Mouse (Mus musculus) forebrain, embryonic 15.5 days (tissue): Measurements from ENCODE around the gene Bod1l. TPM values are rescaled to one million over a fixed set of nuclear protein-coding genes. Genes with fewer than 3 reads are reported as not detected.

Experiments
- ATAC-seq: fragments of 200-750 bp; cut with Nextera tagmentation; replicated peaks from 2 replicates; pipeline ENCODE4 v1.8.0; 2017; ENCODE audit warnings: mild to moderate bottlenecking, moderate TSS enrichment, moderate library complexity
- H3K27ac ChIP-seq: fragments of 300-500 bp; sonication (generic); replicated peaks from 2 replicates; pipeline ENCODE4 v1.5.1; 2015; ENCODE audit warnings: mild to moderate bottlenecking, inconsistent platforms
- H3K27me3 ChIP-seq: fragments of 300-500 bp; sonication (generic); 2 replicates; pipeline ENCODE4 v1.6.1; 2015; ENCODE audit warnings: inconsistent platforms
- H3K36me3 ChIP-seq: fragments of 300-500 bp; sonication (generic); 2 replicates; pipeline ENCODE4 v1.6.1; 2015; ENCODE audit warnings: mild to moderate bottlenecking, inconsistent platforms
- H3K4me1 ChIP-seq: fragments of 300-500 bp; sonication (generic); 2 replicates; pipeline ENCODE4 v1.6.1; 2015; ENCODE audit warnings: inconsistent platforms
- H3K4me2 ChIP-seq: fragments of 300-500 bp; sonication (generic); replicated peaks from 2 replicates; pipeline ENCODE4 v1.6.1; 2015; ENCODE audit warnings: mild to moderate bottlenecking, inconsistent platforms
- H3K4me3 ChIP-seq: fragments of 300-500 bp; sonication (generic); 2 replicates; pipeline ENCODE4 v1.5.1; 2015; ENCODE audit warnings: mild to moderate bottlenecking, inconsistent platforms
- H3K9ac ChIP-seq: fragments of 300-500 bp; sonication (generic); replicated peaks from 2 replicates; pipeline ENCODE4 v1.6.1; 2015; ENCODE audit warnings: mild to moderate bottlenecking, inconsistent platforms
- H3K9me3 ChIP-seq: fragments of 300-500 bp; sonication (generic); 2 replicates; pipeline ENCODE4 v1.6.1; 2016; ENCODE audit warnings: inconsistent platforms
- WGBS: fragments of 180-500 bp; shearing (Covaris S2); methylation state at CpG from one replicate; pipeline ENCODE4 v1.1.7; 2015; ENCODE audit warnings: mixed read lengths; 5-methylcytosine and 5-hydroxymethylcytosine counted together
- polyA plus RNA-seq: library from polyadenylated mRNA; unstranded; fragments of >200 nt; fragmentation: Nextera tagmentation; extraction: Ambion mirVana; gene quantifications from 2 replicates; pipeline ENCODE4 v1.2.1, GENCODE M21; 2015

Bod1l gene
- polyA plus RNA-seq, 1 experiment from 2014 or later, result 31.2 TPM

- Histone ChIP-seq H3K27ac (no peak overlapping the region), H3K9me3 (no peaks in the 10 kb centered on the region), H3K4me3 (no peak overlapping the region), H3K4me1 (no peaks in the 10 kb centered on the region), H3K27me3 (no peaks in the 10 kb centered on the region), H3K36me3 (peaks cover 74% of the 10 kb centered on the region), H3K4me2 (no peak overlapping the region), H3K9ac (no peak overlapping the region)
- ATAC-seq, result no peak
- WGBS, result 91% methylated on average over 2 of the region's 2 CpGs
Observed at GRCm38 (mm10) chr5:41790517-41790916, 53.6 kb downstream of the Bod1l start.

GRCm38 (mm10) chr5:41788877-41789276, 55.2 kb downstream of the Bod1l start:
- no peaks in the 10 kb centered on the region for H3K27me3 ChIP-seq
- ATAC-seq, result no peak

GRCm38 (mm10) chr5:41781890-41782289, 62.2 kb downstream of the Bod1l start:
- Histone ChIP-seq H3K27ac (no peak overlapping the region), H3K36me3 (peaks cover 24% of the 10 kb centered on the region), H3K4me1 (no peaks in the 10 kb centered on the region), H3K4me3 (no peak overlapping the region), H3K9ac (no peak overlapping the region), H3K9me3 (no peaks in the 10 kb centered on the region), H3K27me3 (no peaks in the 10 kb centered on the region), H3K4me2 (no peak overlapping the region)
- WGBS, result 93% methylated on average over 5 of the region's 5 CpGs
- ATAC-seq, result peak; percentile 16; the same call in 1 of the 2 replicates

More at GRCm38 (mm10) chr5:41788877-41789276, 55.2 kb downstream of the Bod1l start:
- WGBS, result 77% methylated on average over 6 of the region's 6 CpGs
- Histone ChIP-seq H3K9me3 (no peaks in the 10 kb centered on the region), H3K4me1 (no peaks in the 10 kb centered on the region), H3K36me3 (peaks cover 70% of the 10 kb centered on the region), H3K27ac (no peak overlapping the region), H3K9ac (no peak overlapping the region), H3K4me3 (no peak overlapping the region), H3K4me2 (no peak overlapping the region)

- no peak for ATAC-seq
- 65% methylated on average over 3 of the region's 3 CpGs for WGBS
- no peak overlapping the region for H3K9ac ChIP-seq
Observed at GRCm38 (mm10) chr5:41780026-41780425, 64.1 kb downstream of the Bod1l start.

GRCm38 (mm10) chr5:41775728-41776127, 68.4 kb downstream of the Bod1l start:
- Histone ChIP-seq H3K9ac (no peak overlapping the region), H3K9me3 (no peaks in the 10 kb centered on the region), H3K27me3 (no peaks in the 10 kb centered on the region), H3K36me3 (no peaks in the 10 kb centered on the region), H3K27ac (no peak overlapping the region), H3K4me2 (no peak overlapping the region), H3K4me3 (no peak overlapping the region), H3K4me1 (no peaks in the 10 kb centered on the region)
- ATAC-seq, result no peak
- 82% methylated on average over 6 of the region's 6 CpGs for WGBS

More at GRCm38 (mm10) chr5:41780026-41780425, 64.1 kb downstream of the Bod1l start:
- Histone ChIP-seq H3K27ac (no peak overlapping the region), H3K4me3 (no peak overlapping the region), H3K9me3 (no peaks in the 10 kb centered on the region), H3K36me3 (peaks cover 6% of the 10 kb centered on the region; the same call in 1 of the 2 replicates), H3K27me3 (no peaks in the 10 kb centered on the region), H3K4me1 (no peaks in the 10 kb centered on the region), H3K4me2 (no peak overlapping the region)

GRCm38 (mm10) chr5:41775273-41775672, 68.8 kb downstream of the Bod1l start:
- H3K4me1 ChIP-seq, result no peaks in the 10 kb centered on the region
- 87% methylated on average over 3 of the region's 3 CpGs for WGBS
- H3K9me3 ChIP-seq, result no peaks in the 10 kb centered on the region
- H3K27ac ChIP-seq, result no peak overlapping the region
- H3K4me2 ChIP-seq, result no peak overlapping the region
- 0 out of 2 replicates have a peak, but pooled peaks cover 1% of the 10 kb centered on the region for H3K27me3 ChIP-seq
- no peak for ATAC-seq
- H3K9ac ChIP-seq, result no peak overlapping the region
- no peak overlapping the region for H3K4me3 ChIP-seq
- no peaks in the 10 kb centered on the region for H3K36me3 ChIP-seq

- Histone ChIP-seq H3K4me2 (peak overlapping the region; percentile 35), H3K9me3 (no peaks in the 10 kb centered on the region), H3K27me3 (peaks cover 56% of the 10 kb centered on the region), H3K36me3 (no peaks in the 10 kb centered on the region), H3K4me1 (peaks cover 28% of the 10 kb centered on the region), H3K4me3 (peak overlapping the region; percentile 25), H3K9ac (no peak overlapping the region), H3K27ac (no peak overlapping the region)
- peak; percentile 81 for ATAC-seq
- 3% methylated on average over 21 of the region's 21 CpGs for WGBS
Observed at GRCm38 (mm10) chr5:41768382-41769040, 75.6 kb downstream of the Bod1l start.

- WGBS, result 4% methylated on average over 33 of the region's 33 CpGs
- no peaks in the 10 kb centered on the region for H3K36me3 ChIP-seq
- peaks cover 65% of the 10 kb centered on the region for H3K27me3 ChIP-seq
- ATAC-seq, result 0 out of 2 replicates have a peak, but pooled peaks have one; percentile 20
- peaks cover 33% of the 10 kb centered on the region for H3K4me1 ChIP-seq
- H3K27ac ChIP-seq, result no peak overlapping the region
- H3K9me3 ChIP-seq, result no peaks in the 10 kb centered on the region
- H3K4me3 ChIP-seq, result peak overlapping the region; percentile 25
- H3K9ac ChIP-seq, result no peak overlapping the region
- H3K4me2 ChIP-seq, result peak overlapping the region; percentile 35
Observed at GRCm38 (mm10) chr5:41767296-41768200, 76.6 kb downstream of the Bod1l start.

GRCm38 (mm10) chr5:41766406-41767010, 77.6 kb downstream of the Bod1l start:
- Histone ChIP-seq H3K4me2 (no peak overlapping the region), H3K9ac (no peak overlapping the region), H3K4me1 (peaks cover 39% of the 10 kb centered on the region), H3K9me3 (no peaks in the 10 kb centered on the region), H3K27ac (no peak overlapping the region), H3K27me3 (peaks cover 76% of the 10 kb centered on the region), H3K36me3 (no peaks in the 10 kb centered on the region), H3K4me3 (no peak overlapping the region)
- under 1% methylated on average over 27 of the region's 27 CpGs for WGBS
- ATAC-seq, result no peak

GRCm38 (mm10) chr5:41765626-41766405, 78.3 kb downstream of the Bod1l start:
- Histone ChIP-seq H3K36me3 (no peaks in the 10 kb centered on the region), H3K27me3 (peaks cover 83% of the 10 kb centered on the region), H3K4me2 (no peak overlapping the region), H3K4me1 (peaks cover 41% of the 10 kb centered on the region), H3K9ac (no peak overlapping the region), H3K27ac (no peak overlapping the region), H3K4me3 (no peak overlapping the region), H3K9me3 (no peaks in the 10 kb centered on the region)
- ATAC-seq, result no peak
- WGBS, result 2% methylated on average over 14 of the region's 14 CpGs
